Mouse (Mus musculus) testis, postnatal 14 days (tissue): ENCODE measurements around the gene Txndc16.

Experiments
- DNase-seq: peaks from one replicate; pipeline ENCODE4 v3.0.0; 2021; ENCODE audit warnings: low spot score

The Txndc16 gene

GRCm38 (mm10) chr14:45155511-45156173, 64.5 kb downstream of the Txndc16 start:
- no peak for DNase-seq

- no peak for DNase-seq
These were observed 66.9 kb downstream of the Txndc16 start for GRCm38 (mm10) chr14:45153258-45153657.

- DNase-seq, result no peak
These were observed 77.6 kb downstream of the Txndc16 start for GRCm38 (mm10) chr14:45142511-45142910.

- no peak for DNase-seq
These were observed 79.6 kb downstream of the Txndc16 start for GRCm38 (mm10) chr14:45140344-45141080.

- no peak for DNase-seq
These were observed 84.2 kb downstream of the Txndc16 start for GRCm38 (mm10) chr14:45135961-45136360.

- no peak for DNase-seq
These were observed 84.6 kb downstream of the Txndc16 start for GRCm38 (mm10) chr14:45135560-45135959.

GRCm38 (mm10) chr14:45118359-45118758, 101.8 kb downstream of the Txndc16 start:
- DNase-seq, result no peak

GRCm38 (mm10) chr14:45102201-45102600, 117.9 kb downstream of the Txndc16 start:
- no peak for DNase-seq

GRCm38 (mm10) chr14:45092327-45092726, 127.8 kb downstream of the Txndc16 start:
- no peak for DNase-seq

GRCm38 (mm10) chr14:45090011-45090410, 130.1 kb downstream of the Txndc16 start:
- no peak for DNase-seq

GRCm38 (mm10) chr14:45085651-45086425, 134.3 kb downstream of the Txndc16 start:
- DNase-seq, result no peak

- no peak for DNase-seq
These were observed 135.4 kb downstream of the Txndc16 start for GRCm38 (mm10) chr14:45084656-45085280.

GRCm38 (mm10) chr14:45083540-45083939, 136.6 kb downstream of the Txndc16 start:
- no peak for DNase-seq
